Mouse (Mus musculus): ENCODE measurements around the gene Mtmr11. TPM values are rescaled to one million over a fixed set of nuclear protein-coding genes. Genes with fewer than 3 reads are reported as not detected.
"Not testable (repeated sequence)": the region's sequence is repeated elsewhere in the genome, so short reads cannot be mapped to it uniquely, and the experiment has no call there.

Mtmr11 gene
- total and polyA plus RNA-seq, 2 experiments from 2014 or later = 8.4 to 22.3 TPM

GRCm38 (mm10) chr3:96173185-96173584, 11.4 kb downstream of the Mtmr11 start:
- no peak for ATAC-seq (ENCODE audit: low FRiP score)
- no peak for TF ChIP-seq CTCF (IDR thresholded peaks at IDR 0.05)
- no peak for DNase-seq (ENCODE audit: low spot score)
- Histone ChIP-seq H3K4me3 (ENCODE audit: low read depth, low read length) (peak overlapping the region; percentile 92), H3K36me3 (ENCODE audit: insufficient read depth, low read length) (peaks cover 5% of the 10 kb centered on the region; the same call in 1 of the 2 replicates), H3K4me1 (ENCODE audit: insufficient read depth, low read length) (no peaks in the 10 kb centered on the region), H3K4me2 (ENCODE audit: low read depth, low read length, poor library complexity, severe bottlenecking) (peak overlapping the region; percentile 94), H3K9me3 (ENCODE audit: low read length) (no peaks in the 10 kb centered on the region), H3K27ac (ENCODE audit: low read depth, low read length) (no peak overlapping the region; the same call in 1 of the 2 replicates), H3K27me3 (ENCODE audit: insufficient read depth, low read length) (no peaks in the 10 kb centered on the region), H3K9ac (replicated peaks; ENCODE audit: low read length, poor library complexity, severe bottlenecking) (peak overlapping the region; percentile 71)
- 37% methylated on average over 7 of the region's 7 CpGs for WGBS

- WGBS = 89% methylated on average over 4 of the region's 4 CpGs
- not testable (repeated sequence) for H3K9ac ChIP-seq (replicated peaks; ENCODE audit: low read length, poor library complexity, severe bottlenecking); H3K27ac ChIP-seq (ENCODE audit: low read depth, low read length); H3K4me3 ChIP-seq (ENCODE audit: low read depth, low read length); H3K9me3 ChIP-seq (ENCODE audit: low read length); ATAC-seq (ENCODE audit: low FRiP score); DNase-seq (ENCODE audit: low spot score); H3K27me3 ChIP-seq (ENCODE audit: insufficient read depth, low read length); H3K4me2 ChIP-seq (ENCODE audit: low read depth, low read length, poor library complexity, severe bottlenecking); H3K4me1 ChIP-seq (ENCODE audit: insufficient read depth, low read length); H3K36me3 ChIP-seq (ENCODE audit: insufficient read depth, low read length)
Observed at GRCm38 (mm10) chr3:96174042-96174441, 12.2 kb downstream of the Mtmr11 start.

GRCm38 (mm10) chr3:96175251-96175650, 13.4 kb downstream of the Mtmr11 start:
- no peak for TF ChIP-seq CTCF (IDR thresholded peaks at IDR 0.05)
- Histone ChIP-seq H3K4me2 (ENCODE audit: low read depth, low read length, poor library complexity, severe bottlenecking) (no peak overlapping the region), H3K27ac (ENCODE audit: low read depth, low read length) (no peak overlapping the region), H3K9me3 (ENCODE audit: low read length) (no peaks in the 10 kb centered on the region), H3K9ac (replicated peaks; ENCODE audit: low read length, poor library complexity, severe bottlenecking) (no peak overlapping the region), H3K4me3 (ENCODE audit: low read depth, low read length) (no peak overlapping the region), H3K36me3 (ENCODE audit: insufficient read depth, low read length) (peaks cover 4% of the 10 kb centered on the region; the same call in 1 of the 2 replicates), H3K27me3 (ENCODE audit: insufficient read depth, low read length) (no peaks in the 10 kb centered on the region), H3K4me1 (ENCODE audit: insufficient read depth, low read length) (no peaks in the 10 kb centered on the region)
- 94% methylated on average over 6 of the region's 6 CpGs for WGBS
- ATAC-seq (ENCODE audit: low FRiP score) = no peak
- DNase-seq (ENCODE audit: low spot score) = no peak

GRCm38 (mm10) chr3:96178427-96178826, 16.6 kb downstream of the Mtmr11 start:
- Histone ChIP-seq H3K9me3 (ENCODE audit: low read length) (no peaks in the 10 kb centered on the region), H3K36me3 (ENCODE audit: insufficient read depth, low read length) (peaks cover 4% of the 10 kb centered on the region; the same call in 1 of the 2 replicates), H3K27ac (ENCODE audit: low read depth, low read length) (no peak overlapping the region), H3K9ac (replicated peaks; ENCODE audit: low read length, poor library complexity, severe bottlenecking) (no peak overlapping the region), H3K4me2 (ENCODE audit: low read depth, low read length, poor library complexity, severe bottlenecking) (no peak overlapping the region), H3K4me1 (ENCODE audit: insufficient read depth, low read length) (peaks cover 7% of the 10 kb centered on the region; the same call in 1 of the 2 replicates), H3K4me3 (ENCODE audit: low read depth, low read length) (no peak overlapping the region), H3K27me3 (ENCODE audit: insufficient read depth, low read length) (no peaks in the 10 kb centered on the region)
- 89% methylated on average over 4 of the region's 4 CpGs for WGBS
- DNase-seq (ENCODE audit: low spot score) = no peak
- no peak for ATAC-seq (ENCODE audit: low FRiP score)
- no peak for TF ChIP-seq CTCF (IDR thresholded peaks at IDR 0.05)

GRCm38 (mm10) chr3:96178902-96179301, 17.1 kb downstream of the Mtmr11 start:
- ATAC-seq (ENCODE audit: low FRiP score) (no peak), DNase-seq (ENCODE audit: low spot score) (no peak)
- no peak for TF ChIP-seq CTCF (IDR thresholded peaks at IDR 0.05)
- no peak overlapping the region for H3K27ac ChIP-seq (ENCODE audit: low read depth, low read length)
- peaks cover 4% of the 10 kb centered on the region; the same call in 1 of the 2 replicates for H3K36me3 ChIP-seq (ENCODE audit: insufficient read depth, low read length)
- H3K27me3 ChIP-seq (ENCODE audit: insufficient read depth, low read length) = no peaks in the 10 kb centered on the region
- H3K9ac ChIP-seq (replicated peaks; ENCODE audit: low read length, poor library complexity, severe bottlenecking) = no peak overlapping the region
- H3K4me1 ChIP-seq (ENCODE audit: insufficient read depth, low read length) = peaks cover 8% of the 10 kb centered on the region; the same call in 1 of the 2 replicates
- H3K9me3 ChIP-seq (ENCODE audit: low read length) = no peaks in the 10 kb centered on the region
- WGBS = 87% methylated on average over 2 of the region's 2 CpGs
- H3K4me2 ChIP-seq (ENCODE audit: low read depth, low read length, poor library complexity, severe bottlenecking) = no peak overlapping the region
- no peak overlapping the region for H3K4me3 ChIP-seq (ENCODE audit: low read depth, low read length)

- no peak for TF ChIP-seq CTCF (IDR thresholded peaks at IDR 0.05)
- ATAC-seq (ENCODE audit: low FRiP score) (no peak), DNase-seq (ENCODE audit: low spot score) (peak; percentile 61)
- Histone ChIP-seq H3K4me3 (ENCODE audit: low read depth, low read length) (no peak overlapping the region), H3K9me3 (ENCODE audit: low read length) (no peaks in the 10 kb centered on the region), H3K9ac (replicated peaks; ENCODE audit: low read length, poor library complexity, severe bottlenecking) (no peak overlapping the region), H3K36me3 (ENCODE audit: insufficient read depth, low read length) (peaks cover 5% of the 10 kb centered on the region; the same call in 1 of the 2 replicates), H3K27me3 (ENCODE audit: insufficient read depth, low read length) (no peaks in the 10 kb centered on the region), H3K4me1 (ENCODE audit: insufficient read depth, low read length) (peaks cover 8% of the 10 kb centered on the region; the same call in 1 of the 2 replicates), H3K4me2 (ENCODE audit: low read depth, low read length, poor library complexity, severe bottlenecking) (no peak overlapping the region), H3K27ac (ENCODE audit: low read depth, low read length) (no peak overlapping the region)
- WGBS = 62% methylated on average over 4 of the region's 4 CpGs
Observed at GRCm38 (mm10) chr3:96179531-96179930, 17.7 kb downstream of the Mtmr11 start.
